Comparison of ENCODE assay signal across 9 mouse cellular contexts in the genomic region with DNA sequence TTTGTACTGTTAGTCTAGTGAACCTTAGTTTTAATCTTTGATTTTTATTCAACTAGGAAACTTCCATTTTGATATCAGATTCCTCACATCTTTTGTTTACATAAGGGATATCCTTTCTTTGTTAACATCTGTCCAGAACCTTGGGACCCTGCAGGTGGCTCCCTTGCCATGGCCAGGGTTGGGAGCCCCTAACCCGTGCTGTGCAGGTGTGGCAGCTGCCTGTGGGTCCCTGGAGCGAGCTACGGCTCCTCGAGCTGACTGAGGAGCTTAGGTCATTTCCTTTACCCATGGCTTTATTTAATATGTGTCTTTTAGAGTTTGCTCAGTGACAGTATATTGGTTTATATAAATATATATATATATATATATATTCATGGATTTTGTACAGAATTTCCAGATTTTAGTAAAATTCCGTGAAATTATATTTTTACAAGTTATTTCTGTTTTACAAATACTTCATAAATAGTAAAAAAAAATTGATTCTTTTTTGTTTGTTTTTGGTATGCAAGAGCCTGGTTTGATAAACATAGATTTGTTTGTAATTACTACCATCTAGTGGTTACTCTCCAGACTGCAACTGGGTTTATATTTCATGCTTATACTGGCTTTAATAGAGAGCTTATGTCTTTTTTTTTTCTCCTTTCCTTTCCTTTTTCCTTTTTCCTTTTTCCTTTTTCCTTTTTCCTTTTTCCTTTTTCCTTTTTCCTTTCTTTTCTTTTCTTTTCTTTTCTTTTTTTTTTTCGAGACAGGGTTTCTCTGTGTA. TPM values are rescaled to one million over a fixed set of nuclear protein-coding genes. Genes with fewer than 3 reads are reported as not detected.
DNase-seq lines count a peak whose midpoint lies in the region; ATAC-seq lines count a peak whose summit lies in the region.
"Had no signal": no experiment of that assay in that cellular context is flagged by ENCODE, and none has a peak within 500 bp of the region (broad histone marks: within the 10 kb centered on the region; RNA-seq: fewer than 3 reads in every experiment).

No protein-coding gene starts in this region.

- WGBS in hindbrain, embryonic 13.5 days: 70% methylated on average over 6 of the region's 6 CpGs

- H3K9ac ChIP-seq in hindbrain, embryonic 13.5 days: no peak overlapping the region

- H3K4me1 ChIP-seq in hindbrain, embryonic 13.5 days (replicated peaks): no peaks in the 10 kb centered on the region

- no peak overlapping the region for H3K4me3 ChIP-seq in hindbrain, embryonic 13.5 days
- H3K4me3 ChIP-seq: erythroblast, embryonic 14.5 days had no signal

- ATAC-seq in megakaryocyte, adult 5-6 weeks (ENCODE audit: poor library complexity, severe bottlenecking): peak; percentile 78
- no peak for ATAC-seq in hindbrain, embryonic 13.5 days (ENCODE audit: low FRiP score)

- no peaks in the 10 kb centered on the region for H3K27me3 ChIP-seq in hindbrain, embryonic 13.5 days

- peak; percentile 57 for DNase-seq in left cerebral cortex, adult 11 months (ENCODE audit: low spot score)
- no peak for DNase-seq in left cerebral cortex, adult 9 months (ENCODE audit: low spot score in 2 of 2)
- peak; percentile 74 for DNase-seq in MN1 (ENCODE audit: low spot score)
- peak; percentile 68 for DNase-seq in embryo, embryonic 11 days
- no peak for DNase-seq in spleen, adult 18-20 months
- DNase-seq in testis, postnatal 14 days (ENCODE audit: low spot score): no peak

- no peak overlapping the region for H3K27ac ChIP-seq in hindbrain, embryonic 13.5 days

- H3K36me3 ChIP-seq in hindbrain, embryonic 13.5 days: peaks cover 28% of the 10 kb centered on the region

- H3K9me3 ChIP-seq in hindbrain, embryonic 13.5 days: no peaks in the 10 kb centered on the region

- no peak overlapping the region for H3K4me2 ChIP-seq in hindbrain, embryonic 13.5 days

RNA-seq across cellular contexts. Expression of a gene that starts 37.6 kb away (rescaled TPM):
- total RNA-seq in megakaryocyte, adult 5-6 weeks (2015): 30.7 and 31.9 TPM in 2 replicates
- total RNA-seq in megakaryocyte, adult 5-6 weeks (2017): 12.1 and 15.8 TPM in 2 replicates
- polyA plus RNA-seq in hindbrain, embryonic 13.5 days (2015; fragmentation: Nextera tagmentation; extraction: Ambion mirVana): 96.0 and 98.9 TPM in 2 replicates

Comparison
In these comparisons a context has a peak if more than half of its experiments do, and no peak if none do; other contexts are left out.
1. DNase-seq: peak in left cerebral cortex, adult 11 months (single experiment), MN1 (single experiment) and embryo, embryonic 11 days (single experiment); none in left cerebral cortex, adult 9 months (0 of 2), spleen, adult 18-20 months (0 of 2) and testis, postnatal 14 days (single experiment).